Mouse (Mus musculus): ENCODE data around the gene Tmx4.
A peak's percentile ranks its signal among the peaks of the same experiment; 100 is the strongest.

Gene Tmx4

DNA sequence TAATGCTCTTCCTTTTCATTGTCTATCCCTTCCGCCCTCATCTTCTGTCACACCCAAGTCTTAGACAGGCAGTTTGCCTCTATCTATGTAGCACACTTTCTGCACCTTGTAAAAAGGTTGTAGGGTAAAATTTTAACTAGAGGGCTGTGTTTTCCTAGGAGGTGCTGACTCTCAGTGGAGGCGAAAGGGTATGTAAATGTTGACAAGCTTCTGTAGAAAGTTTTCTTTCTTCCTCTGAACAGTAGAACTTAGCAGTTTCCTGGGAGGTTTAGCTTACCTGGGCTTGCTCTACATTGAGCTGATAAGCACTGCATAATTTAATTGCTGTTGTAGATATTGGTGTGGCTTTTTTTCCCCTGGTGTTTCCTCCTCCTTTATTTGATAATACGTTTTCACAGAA lies 84.5 kb downstream of the Tmx4 start:
- DNase-seq (ENCODE audit: low spot score in 2 of 2) = no peak

DNA sequence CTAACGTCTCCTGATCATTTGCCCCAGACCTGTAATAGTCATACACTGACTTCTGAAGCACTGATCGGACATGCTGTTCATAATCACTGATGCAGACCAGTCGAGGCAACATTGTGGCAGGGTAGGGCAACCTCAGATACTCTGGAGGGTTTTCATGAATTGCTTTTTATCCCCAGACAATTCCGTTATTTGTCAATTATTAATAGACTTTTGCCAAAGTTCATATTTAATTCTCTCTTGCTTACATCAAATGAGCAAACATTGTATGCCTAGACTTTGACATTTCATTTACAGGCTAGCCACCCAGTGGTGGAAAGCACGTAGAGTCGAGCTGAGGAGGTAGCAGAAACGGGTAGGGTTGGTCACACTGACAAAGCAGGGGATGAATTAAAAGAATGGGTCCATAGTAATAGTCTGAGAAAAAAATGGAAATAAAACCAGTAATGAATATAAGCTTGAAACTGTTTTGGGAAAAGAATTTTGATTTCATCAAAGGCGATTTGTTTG lies 89.7 kb downstream of the Tmx4 start, which contains the start of gene Hao1:
Gene Hao1, minus strand, starts transcription at position 148 of the 507 bp plus-strand sequence.
- DNase-seq (ENCODE audit: low spot score in 2 of 2) = no peak

DNA sequence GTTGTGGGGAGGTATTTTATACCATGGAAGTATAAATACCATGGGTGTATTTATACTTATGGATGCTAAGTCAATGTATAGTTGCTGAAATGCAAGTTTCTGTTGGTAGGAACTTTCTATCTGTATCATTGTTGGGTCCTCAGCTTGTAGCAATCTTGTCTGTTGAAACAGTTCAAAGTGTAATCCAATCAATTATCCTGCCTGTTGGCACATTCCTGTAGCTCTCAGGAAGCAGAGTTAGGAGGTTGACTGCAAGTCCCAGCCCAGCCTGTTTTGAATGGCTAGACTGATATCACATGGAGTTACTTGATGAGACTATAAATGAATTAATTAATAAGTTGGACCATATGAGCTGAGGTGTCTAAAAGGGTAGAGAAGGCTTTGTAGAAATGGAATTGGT lies 91.6 kb downstream of the Tmx4 start:
- DNase-seq (ENCODE audit: low spot score in 2 of 2) = no peak

DNA sequence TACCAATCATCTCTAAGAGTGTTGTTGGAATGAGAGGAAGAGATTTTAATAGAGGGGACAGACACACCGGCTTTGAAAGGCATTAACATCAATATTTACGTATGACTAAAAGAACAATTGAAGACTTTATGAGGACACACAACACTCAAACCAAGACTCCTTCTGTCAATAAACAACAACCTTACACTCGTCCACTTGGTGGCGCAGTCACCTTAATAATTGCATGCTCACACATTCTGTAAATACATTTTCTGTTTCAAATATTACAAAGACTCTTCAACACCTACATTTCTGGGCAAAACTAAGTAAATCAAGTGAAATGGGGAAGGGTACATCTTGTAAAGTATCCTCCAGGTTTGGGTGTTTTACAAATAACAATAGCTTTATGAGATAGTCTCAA lies 94.2 kb downstream of the Tmx4 start:
- peak in 1 of 2 experiments; percentile 64 for DNase-seq (ENCODE audit: low spot score in 2 of 2)

DNA sequence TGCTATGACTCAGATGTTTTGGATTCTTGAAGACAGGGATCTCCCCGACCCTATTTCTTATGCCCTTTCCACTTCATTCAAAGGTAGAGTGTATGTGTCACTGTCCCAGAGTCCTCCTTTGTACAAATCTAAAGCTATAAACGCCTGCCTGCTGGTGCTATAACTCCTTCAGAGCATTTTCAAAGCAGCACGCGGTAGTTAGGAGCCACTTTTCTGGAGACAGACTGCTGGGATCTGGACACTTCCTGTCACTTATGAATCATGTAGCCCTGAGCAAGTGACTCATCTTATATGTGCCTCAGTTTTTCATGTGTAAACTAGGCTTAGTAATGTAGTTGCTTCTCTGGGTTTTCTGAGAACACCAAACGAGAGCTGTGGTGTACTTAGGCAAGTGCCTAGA lies 98.8 kb downstream of the Tmx4 start:
- DNase-seq (ENCODE audit: low spot score in 2 of 2) = no peak

DNA sequence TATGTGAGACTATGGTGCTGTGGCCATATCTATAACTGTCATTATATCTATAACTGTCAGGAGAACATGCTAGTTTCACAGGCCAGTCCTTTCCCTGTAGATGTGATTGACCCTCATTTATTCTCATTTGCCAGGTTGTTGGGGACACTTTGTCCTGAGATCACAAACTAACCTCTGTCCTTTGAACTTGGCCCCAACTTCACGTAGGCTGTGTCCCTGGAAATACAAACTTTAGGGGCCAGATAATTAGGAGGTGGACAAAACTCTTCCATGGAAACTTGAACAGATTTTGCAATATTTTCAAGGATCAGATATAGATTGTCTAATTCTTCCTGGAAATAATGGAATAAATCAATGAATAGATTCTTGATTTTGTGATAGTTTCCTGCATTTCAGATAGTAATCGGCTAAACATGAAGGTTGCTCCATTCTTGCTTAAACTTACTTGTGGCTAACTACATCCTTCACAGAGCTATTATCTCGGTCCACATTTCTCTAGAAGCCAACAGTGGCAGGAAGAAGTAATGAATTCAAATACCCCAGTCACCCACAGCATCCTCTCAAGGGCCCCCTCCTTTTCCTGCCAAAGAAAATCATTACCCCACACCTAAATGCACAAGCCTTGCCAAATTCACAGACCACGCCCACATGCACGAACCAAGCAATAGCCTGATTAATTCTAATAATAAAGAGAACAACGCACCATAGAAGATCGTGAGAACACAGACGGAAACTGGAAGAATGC lies 99.5 kb downstream of the Tmx4 start:
- DNase-seq (ENCODE audit: low spot score in 2 of 2) = no peak

Measured in spleen, postnatal 4 days (tissue).